7 mouse cellular contexts compared by ENCODE assay signal in genomic region chr3:52068885-52069284, GRCm38 (mm10). TPM values are rescaled to one million over a fixed set of nuclear protein-coding genes. Genes with fewer than 3 reads are reported as not detected.
DNase-seq lines count a peak whose midpoint lies in the region; ATAC-seq and TF ChIP-seq lines count a peak whose summit lies in the region.

No protein-coding gene starts in this region.

- no peak for TF ChIP-seq POLR2A in bone marrow, adult 2 months (IDR thresholded peaks at IDR 0.05; ENCODE audit: borderline replicate concordance, control insufficient read depth, low read depth, low read length)

- no peak overlapping the region for H3K4me3 ChIP-seq in hindbrain, embryonic 10.5 days
- H3K4me3 ChIP-seq in hindbrain, embryonic 12.5 days: no peak overlapping the region
- peak overlapping the region; percentile 91 for H3K4me3 ChIP-seq in megakaryocyte, embryonic 14.5 days (replicated peaks)
- peak overlapping the region; percentile 46 for H3K4me3 ChIP-seq in bone marrow, adult 2 months (replicated peaks; ENCODE audit: control insufficient read depth, low read depth, low read length)
- peak overlapping the region; percentile 56 for H3K4me3 ChIP-seq in liver, postnatal 0 days (ENCODE audit: low read depth, low read length)
- H3K4me3 ChIP-seq in forebrain, postnatal 0 days (ENCODE audit: low read depth, low read length): no peak overlapping the region

- H3K9me3 ChIP-seq in hindbrain, embryonic 10.5 days: no peaks in the 10 kb centered on the region
- H3K9me3 ChIP-seq in hindbrain, embryonic 12.5 days (replicated peaks): no peaks in the 10 kb centered on the region
- H3K9me3 ChIP-seq in megakaryocyte, embryonic 14.5 days: no peaks in the 10 kb centered on the region
- H3K9me3 ChIP-seq in liver, postnatal 0 days (ENCODE audit: low read length): no peaks in the 10 kb centered on the region
- H3K9me3 ChIP-seq in forebrain, postnatal 0 days (ENCODE audit: low read length): no peaks in the 10 kb centered on the region

- 0 out of 2 replicates have a peak overlapping the region, but pooled peaks have one; percentile 85 for H3K27ac ChIP-seq in hindbrain, embryonic 10.5 days
- no peak overlapping the region for H3K27ac ChIP-seq in hindbrain, embryonic 12.5 days
- H3K27ac ChIP-seq in bone marrow, adult 2 months (ENCODE audit: control insufficient read depth, insufficient read depth, low read depth, low read length, poor library complexity): no peak overlapping the region
- 0 out of 2 replicates have a peak overlapping the region, but pooled peaks have one; percentile 73 for H3K27ac ChIP-seq in liver, postnatal 0 days (ENCODE audit: low read depth)
- no peak overlapping the region for H3K27ac ChIP-seq in forebrain, postnatal 0 days (ENCODE audit: low read depth, low read length)

- peaks cover 63% of the 10 kb centered on the region for H3K4me1 ChIP-seq in hindbrain, embryonic 10.5 days (replicated peaks)
- peaks cover 41% of the 10 kb centered on the region for H3K4me1 ChIP-seq in hindbrain, embryonic 12.5 days
- H3K4me1 ChIP-seq in megakaryocyte, embryonic 14.5 days: peaks cover 36% of the 10 kb centered on the region
- peaks cover 3% of the 10 kb centered on the region; the same call in 1 of the 2 replicates for H3K4me1 ChIP-seq in bone marrow, adult 2 months (ENCODE audit: control insufficient read depth, insufficient read depth, low read length)
- H3K4me1 ChIP-seq in liver, postnatal 0 days (ENCODE audit: insufficient read depth): peaks cover 10% of the 10 kb centered on the region
- H3K4me1 ChIP-seq in forebrain, postnatal 0 days (ENCODE audit: insufficient read depth): 0 out of 2 replicates have a peak, but pooled peaks cover 6% of the 10 kb centered on the region

- no peaks in the 10 kb centered on the region for H3K27me3 ChIP-seq in hindbrain, embryonic 10.5 days (ENCODE audit: insufficient read depth, poor library complexity, severe bottlenecking)
- H3K27me3 ChIP-seq in hindbrain, embryonic 12.5 days: no peaks in the 10 kb centered on the region
- H3K27me3 ChIP-seq in megakaryocyte, embryonic 14.5 days (replicated peaks): peaks cover 16% of the 10 kb centered on the region
- no peaks in the 10 kb centered on the region for H3K27me3 ChIP-seq in liver, postnatal 0 days (ENCODE audit: insufficient read depth, low read length)
- no peaks in the 10 kb centered on the region for H3K27me3 ChIP-seq in forebrain, postnatal 0 days (ENCODE audit: insufficient read depth, low read length)

- 62% methylated on average over 3 of the region's 3 CpGs for WGBS in hindbrain, embryonic 10.5 days
- WGBS in hindbrain, embryonic 12.5 days: 65% methylated on average over 3 of the region's 3 CpGs
- WGBS in bone marrow, adult 2 months: 37% methylated on average over 3 of the region's 3 CpGs
- 46% methylated on average over 3 of the region's 3 CpGs for WGBS in liver, postnatal 0 days (ENCODE audit: insufficient replicate concordance)
- 58% methylated on average over 3 of the region's 3 CpGs for WGBS in forebrain, postnatal 0 days

- TF ChIP-seq EP300 in liver, postnatal 0 days (IDR thresholded peaks at IDR 0.05; ENCODE audit: low read depth): no peak

- no peaks in the 10 kb centered on the region for H3K36me3 ChIP-seq in hindbrain, embryonic 10.5 days
- no peaks in the 10 kb centered on the region for H3K36me3 ChIP-seq in hindbrain, embryonic 12.5 days
- no peaks in the 10 kb centered on the region for H3K36me3 ChIP-seq in megakaryocyte, embryonic 14.5 days (replicated peaks; ENCODE audit: low read length)
- no peaks in the 10 kb centered on the region for H3K36me3 ChIP-seq in liver, postnatal 0 days (replicated peaks; ENCODE audit: insufficient read depth, low read length)
- H3K36me3 ChIP-seq in forebrain, postnatal 0 days (ENCODE audit: insufficient read depth): no peaks in the 10 kb centered on the region

- no peak for ATAC-seq in hindbrain, embryonic 12.5 days (ENCODE audit: low FRiP score)
- ATAC-seq in megakaryocyte, adult 5-6 weeks (ENCODE audit: poor library complexity, severe bottlenecking): no peak
- ATAC-seq in liver, postnatal 0 days: no peak
- ATAC-seq in forebrain, postnatal 0 days: no peak

- no peak for DNase-seq in hindbrain, embryonic 10.5 days (ENCODE audit: low spot score)
- no peak for DNase-seq in liver, postnatal 0 days
- DNase-seq in forebrain, postnatal 0 days: no peak

- TF ChIP-seq CTCF in bone marrow, adult 2 months (IDR thresholded peaks at IDR 0.05; ENCODE audit: control insufficient read depth, insufficient read depth, low read length): no peak
- TF ChIP-seq CTCF in liver, postnatal 0 days (IDR thresholded peaks at IDR 0.05; ENCODE audit: low read depth): no peak
- TF ChIP-seq CTCF in forebrain, postnatal 0 days (IDR thresholded peaks at IDR 0.05; ENCODE audit: low read depth): no peak

- no peak overlapping the region for H3K9ac ChIP-seq in hindbrain, embryonic 12.5 days
- H3K9ac ChIP-seq in liver, postnatal 0 days (replicated peaks): no peak overlapping the region
- no peak overlapping the region for H3K9ac ChIP-seq in forebrain, postnatal 0 days

- H3K4me2 ChIP-seq in hindbrain, embryonic 12.5 days (replicated peaks): no peak overlapping the region
- peak overlapping the region; percentile 80 for H3K4me2 ChIP-seq in liver, postnatal 0 days (ENCODE audit: low read depth, low read length)
- no peak overlapping the region for H3K4me2 ChIP-seq in forebrain, postnatal 0 days (ENCODE audit: low read depth)

RNA-seq across cellular contexts. Expression of gene Maml3, which starts 36.0 kb away (rescaled TPM):
- 5.6 and 5.9 TPM in 2 replicates for polyA plus RNA-seq in hindbrain, embryonic 10.5 days (2016; fragmentation: Nextera tagmentation; extraction: Ambion mirVana)
- polyA plus RNA-seq in hindbrain, embryonic 12.5 days (2016; fragmentation: Nextera tagmentation; extraction: Ambion mirVana): 8.3 and 8.9 TPM in 2 replicates
- 2.4 TPM in 2 replicates for polyA plus RNA-seq in megakaryocyte, embryonic 14.5 days (2012; ENCODE audit: insufficient read depth, low replicate concordance)
- total RNA-seq in megakaryocyte, adult 5-6 weeks (2015): 3.1 and 4.9 TPM in 2 replicates
- total RNA-seq in megakaryocyte, adult 5-6 weeks (2017): 4.3 and 4.6 TPM in 2 replicates
- polyA plus RNA-seq in bone marrow, adult 2 months (2011; ENCODE audit: insufficient read depth, insufficient read length, low replicate concordance, missing spikeins): 1.4 and 4.9 TPM in 2 replicates
- 0.64 and 0.65 TPM in 2 replicates for polyA plus RNA-seq in liver, postnatal 0 days (2015; fragmentation: Nextera tagmentation; extraction: Ambion mirVana)
- total RNA-seq in forebrain, postnatal 0 days (2014; rRNA removed): 8.4 and 14.9 TPM in 2 replicates
- 1.8 and 3.1 TPM in 2 replicates for polyA plus RNA-seq in forebrain, postnatal 0 days (2015; fragmentation: Nextera tagmentation; extraction: Ambion mirVana)

Comparison
In these comparisons a context has a peak if more than half of its experiments do, and no peak if none do; other contexts are left out.
1. H3K27ac ChIP-seq: peak in hindbrain, embryonic 10.5 days (single experiment) and liver, postnatal 0 days (single experiment); none in hindbrain, embryonic 12.5 days (single experiment), bone marrow, adult 2 months (single experiment) and forebrain, postnatal 0 days (single experiment).
2. H3K4me3 ChIP-seq: peak in megakaryocyte, embryonic 14.5 days (single experiment), bone marrow, adult 2 months (single experiment) and liver, postnatal 0 days (single experiment); none in hindbrain, embryonic 10.5 days (single experiment), hindbrain, embryonic 12.5 days (single experiment) and forebrain, postnatal 0 days (single experiment).